Mouse (Mus musculus) hindbrain, embryonic 11.5 days (tissue): Measurements from ENCODE around the gene Tmf1. TPM values are rescaled to one million over a fixed set of nuclear protein-coding genes. Genes with fewer than 3 reads are reported as not detected.

Source experiments
- ATAC-seq: fragments of 200-750 bp; cut with Nextera tagmentation; 2 replicates; pipeline ENCODE4 v1.8.0; 2017; ENCODE audit warnings: mild to moderate bottlenecking, moderate TSS enrichment, moderate library complexity; ENCODE audit not compliant: low FRiP score
- DNase-seq: peaks from one replicate; pipeline ENCODE4 v3.0.0-alpha.2; 2015; ENCODE audit warnings: low spot score
- H3K27ac ChIP-seq: fragments of 300-500 bp; sonication (generic); 2 replicates; pipeline ENCODE4 v1.5.1; 2014; ENCODE audit warnings: mild to moderate bottlenecking, low read depth, low read length
- H3K27me3 ChIP-seq: fragments of 300-500 bp; sonication (generic); 2 replicates; pipeline ENCODE4 v1.6.1; 2014; ENCODE audit warnings: mild to moderate bottlenecking, low read length, moderate library complexity, mixed read lengths; ENCODE audit not compliant: control insufficient read depth, insufficient read depth
- H3K36me3 ChIP-seq: fragments of 300-500 bp; sonication (generic); 2 replicates; pipeline ENCODE4 v1.6.1; 2014; ENCODE audit warnings: mild to moderate bottlenecking, low read length, moderate library complexity, mixed read lengths; ENCODE audit not compliant: control insufficient read depth, insufficient read depth
- H3K4me1 ChIP-seq: fragments of 300-500 bp; sonication (generic); replicated peaks from 2 replicates; pipeline ENCODE4 v1.6.1; 2014; ENCODE audit warnings: low read length, mixed read lengths; ENCODE audit not compliant: control insufficient read depth, insufficient read depth
- H3K4me2 ChIP-seq: fragments of 300-500 bp; sonication (generic); replicated peaks from 2 replicates; pipeline ENCODE4 v1.6.1; 2014; ENCODE audit warnings: mild to moderate bottlenecking, low read depth, low read length
- H3K4me3 ChIP-seq: fragments of 300-500 bp; sonication (generic); 2 replicates; pipeline ENCODE4 v1.5.1; 2014; ENCODE audit warnings: low read depth, low read length
- H3K9ac ChIP-seq: fragments of 300-500 bp; sonication (generic); 2 replicates; pipeline ENCODE4 v1.6.1; 2014; ENCODE audit warnings: low read depth, low read length
- H3K9me3 ChIP-seq: fragments of 300-500 bp; sonication (generic); 2 replicates; pipeline ENCODE4 v1.6.1; 2016; ENCODE audit warnings: low read length; ENCODE audit not compliant: control insufficient read depth
- WGBS: fragments of 180-500 bp; shearing (Covaris S2); extraction: QIAGEN DNeasy Blood & Tissue Kit; methylation state at CpG from one replicate; pipeline ENCODE4 v1.1.7; 2014; 5-methylcytosine and 5-hydroxymethylcytosine counted together
- polyA plus RNA-seq: library from polyadenylated mRNA; unstranded; fragments of >200 nt; fragmentation: Nextera tagmentation; extraction: Ambion mirVana; gene quantifications from 2 replicates; pipeline ENCODE4 v1.2.1, GENCODE M21; 2014

The Tmf1 gene
- 34.4 and 42.5 TPM in 2 replicates for polyA plus RNA-seq

- peak within 1 kb of the TSS; percentile 78 for H3K4me2 ChIP-seq
- no peaks in the 10 kb centered on the region for H3K36me3 ChIP-seq
- peak within 1 kb of the TSS; percentile 85 for H3K4me3 ChIP-seq
- peak; percentile 97 for ATAC-seq
- H3K4me1 ChIP-seq = no peaks in the 10 kb centered on the region; the same call in 1 of the 2 replicates
- H3K9me3 ChIP-seq = no peaks in the 10 kb centered on the region
- WGBS = under 1% methylated on average over 63 of the region's 80 CpGs
- H3K27ac ChIP-seq = peak within 1 kb of the TSS; percentile 92
- H3K9ac ChIP-seq = peak within 1 kb of the TSS; percentile 95
- peak; percentile 97 for DNase-seq
- H3K27me3 ChIP-seq = no peaks in the 10 kb centered on the region
These were observed at the start of gene Tmf1 for GRCm38 (mm10) chr6:97178491-97179366. Tmf1 (minus strand) TSS chr6:97179122.

- Histone ChIP-seq H3K27ac (no peak overlapping the region), H3K9me3 (no peaks in the 10 kb centered on the region), H3K4me1 (no peaks in the 10 kb centered on the region), H3K4me3 (no peak overlapping the region), H3K27me3 (no peaks in the 10 kb centered on the region), H3K9ac (no peak overlapping the region), H3K4me2 (no peak overlapping the region), H3K36me3 (no peaks in the 10 kb centered on the region)
- WGBS = 92% methylated on average over 9 of the region's 9 CpGs
- DNase-seq = no peak
- ATAC-seq = no peak
These were observed 48.3 kb upstream of the Tmf1 start for GRCm38 (mm10) chr6:97227067-97227847.

GRCm38 (mm10) chr6:97226083-97226491 is 47.2 kb upstream of the Tmf1 start:
- no peak overlapping the region for H3K4me3 ChIP-seq
- no peak overlapping the region for H3K9ac ChIP-seq
- H3K4me1 ChIP-seq = no peaks in the 10 kb centered on the region
- no peak overlapping the region for H3K4me2 ChIP-seq
- DNase-seq (no peak), ATAC-seq (no peak)
- WGBS = 20% methylated on average over 1 of the region's 1 CpGs
- H3K27me3 ChIP-seq = no peaks in the 10 kb centered on the region
- no peak overlapping the region for H3K27ac ChIP-seq
- H3K9me3 ChIP-seq = no peaks in the 10 kb centered on the region
- H3K36me3 ChIP-seq = no peaks in the 10 kb centered on the region

GRCm38 (mm10) chr6:97224505-97224904 is 45.6 kb upstream of the Tmf1 start:
- no peak overlapping the region for H3K27ac ChIP-seq
- H3K9ac ChIP-seq = no peak overlapping the region
- no peaks in the 10 kb centered on the region for H3K4me1 ChIP-seq
- H3K4me2 ChIP-seq = no peak overlapping the region
- H3K27me3 ChIP-seq = no peaks in the 10 kb centered on the region
- WGBS = 94% methylated on average over 8 of the region's 8 CpGs
- ATAC-seq = no peak
- no peaks in the 10 kb centered on the region for H3K36me3 ChIP-seq
- no peak overlapping the region for H3K4me3 ChIP-seq
- no peaks in the 10 kb centered on the region for H3K9me3 ChIP-seq
- no peak for DNase-seq

- Histone ChIP-seq H3K4me3 (no peak overlapping the region), H3K4me1 (no peaks in the 10 kb centered on the region), H3K27me3 (no peaks in the 10 kb centered on the region), H3K9ac (no peak overlapping the region), H3K27ac (no peak overlapping the region), H3K4me2 (no peak overlapping the region), H3K9me3 (no peaks in the 10 kb centered on the region), H3K36me3 (no peaks in the 10 kb centered on the region)
- 83% methylated on average over 4 of the region's 4 CpGs for WGBS
- no peak for DNase-seq
- no peak for ATAC-seq
These were observed 44.6 kb upstream of the Tmf1 start for GRCm38 (mm10) chr6:97223566-97223965.

GRCm38 (mm10) chr6:97222931-97223467 is 44.1 kb upstream of the Tmf1 start:
- Histone ChIP-seq H3K27ac (no peak overlapping the region), H3K36me3 (no peaks in the 10 kb centered on the region), H3K4me2 (no peak overlapping the region), H3K9me3 (no peaks in the 10 kb centered on the region), H3K4me1 (no peaks in the 10 kb centered on the region), H3K4me3 (no peak overlapping the region), H3K9ac (no peak overlapping the region), H3K27me3 (no peaks in the 10 kb centered on the region)
- ATAC-seq (no peak), DNase-seq (no peak)
- 82% methylated on average over 5 of the region's 5 CpGs for WGBS

GRCm38 (mm10) chr6:97222321-97222720 is 43.4 kb upstream of the Tmf1 start:
- no peaks in the 10 kb centered on the region for H3K36me3 ChIP-seq
- ATAC-seq (no peak), DNase-seq (no peak)
- H3K27ac ChIP-seq = no peak overlapping the region
- 49% methylated on average over 6 of the region's 6 CpGs for WGBS
- H3K9ac ChIP-seq = no peak overlapping the region
- no peaks in the 10 kb centered on the region for H3K27me3 ChIP-seq
- no peaks in the 10 kb centered on the region for H3K4me1 ChIP-seq
- H3K4me2 ChIP-seq = no peak overlapping the region
- H3K9me3 ChIP-seq = no peaks in the 10 kb centered on the region
- no peak overlapping the region for H3K4me3 ChIP-seq

GRCm38 (mm10) chr6:97221205-97222025 is 42.5 kb upstream of the Tmf1 start:
- Histone ChIP-seq H3K4me3 (no peak overlapping the region), H3K36me3 (no peaks in the 10 kb centered on the region), H3K9me3 (no peaks in the 10 kb centered on the region), H3K27ac (no peak overlapping the region), H3K9ac (no peak overlapping the region), H3K27me3 (no peaks in the 10 kb centered on the region), H3K4me2 (no peak overlapping the region), H3K4me1 (no peaks in the 10 kb centered on the region)
- ATAC-seq (no peak), DNase-seq (no peak)
- 71% methylated on average over 15 of the region's 15 CpGs for WGBS
